Mouse (Mus musculus) forebrain, embryonic 11.5 days (tissue): ENCODE data around the gene Lrp2. TPM values are rescaled to one million over a fixed set of nuclear protein-coding genes. Genes with fewer than 3 reads are reported as not detected.

Experiments used
- ATAC-seq: fragments of 200-750 bp; cut with Nextera tagmentation; replicated peaks from 2 replicates; pipeline ENCODE4 v1.8.0; 2017; ENCODE audit warnings: moderate TSS enrichment; ENCODE audit not compliant: low FRiP score
- DNase-seq: peaks from one replicate; pipeline ENCODE4 v3.0.0-alpha.2; 2017; ENCODE audit warnings: low spot score
- H3K27ac ChIP-seq: fragments of 300-500 bp; sonication (generic); 2 replicates; pipeline ENCODE4 v1.5.1; 2014; ENCODE audit warnings: low read depth, low read length
- H3K27me3 ChIP-seq: fragments of 300-500 bp; sonication (generic); 2 replicates; pipeline ENCODE4 v1.6.1; 2014; ENCODE audit warnings: mild to moderate bottlenecking, low read length, mixed read lengths; ENCODE audit not compliant: control insufficient read depth, insufficient read depth
- H3K36me3 ChIP-seq: fragments of 300-500 bp; sonication (generic); 2 replicates; pipeline ENCODE4 v1.6.1; 2014; ENCODE audit warnings: mild to moderate bottlenecking, low read length, moderate library complexity, mixed read lengths; ENCODE audit not compliant: control insufficient read depth, insufficient read depth
- H3K4me1 ChIP-seq: fragments of 300-500 bp; sonication (generic); replicated peaks from 2 replicates; pipeline ENCODE4 v1.6.1; 2014; ENCODE audit warnings: low read length, mixed read lengths; ENCODE audit not compliant: control insufficient read depth, insufficient read depth
- H3K4me2 ChIP-seq: fragments of 300-500 bp; sonication (generic); 2 replicates; pipeline ENCODE4 v1.6.1; 2014; ENCODE audit warnings: low read depth, mild to moderate bottlenecking, low read length, moderate library complexity, mixed read lengths; ENCODE audit not compliant: severe bottlenecking
- H3K4me3 ChIP-seq: fragments of 300-500 bp; sonication (generic); 2 replicates; pipeline ENCODE4 v1.5.1; 2014; ENCODE audit warnings: low read depth, low read length
- H3K9ac ChIP-seq: fragments of 300-500 bp; sonication (generic); 2 replicates; pipeline ENCODE4 v1.6.1; 2014; ENCODE audit warnings: low read length
- H3K9me3 ChIP-seq: fragments of 300-500 bp; sonication (generic); 2 replicates; pipeline ENCODE4 v1.6.1; 2016; ENCODE audit warnings: low read length, mixed read lengths; ENCODE audit not compliant: control insufficient read depth
- WGBS: fragments of 180-500 bp; shearing (Covaris S2); extraction: QIAGEN DNeasy Blood & Tissue Kit; methylation state at CpG from one replicate; pipeline ENCODE4 v1.1.7; 2014; 5-methylcytosine and 5-hydroxymethylcytosine counted together
- polyA plus RNA-seq: library from polyadenylated mRNA; unstranded; fragments of >200 nt; fragmentation: Nextera tagmentation; extraction: Ambion mirVana; gene quantifications from 2 replicates; pipeline ENCODE4 v1.2.1, GENCODE M21; 2014

Gene Lrp2
- polyA plus RNA-seq, 1 experiment from 2014 or later = 3.1 TPM

DNA sequence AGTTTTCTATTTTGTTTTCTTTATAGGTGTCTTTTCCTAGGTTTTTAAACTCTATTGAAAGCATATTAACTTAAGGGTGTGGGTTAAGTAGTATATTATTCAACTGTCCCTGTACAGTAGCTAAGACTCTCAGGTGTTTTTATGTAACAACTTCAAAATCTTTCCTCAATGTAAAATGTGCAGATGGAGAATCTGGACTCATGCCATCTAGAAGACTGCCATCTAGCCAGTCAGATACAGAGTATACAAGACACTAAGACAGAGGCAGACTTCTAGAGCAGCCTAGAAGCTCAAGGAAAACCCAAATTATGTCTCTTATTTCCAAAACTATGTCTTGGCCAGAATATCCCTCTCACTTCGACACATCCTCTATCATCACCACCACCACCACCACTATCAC lies 159.8 kb downstream of the Lrp2 start:
- Histone ChIP-seq H3K9me3 (no peaks in the 10 kb centered on the region), H3K36me3 (no peaks in the 10 kb centered on the region), H3K27ac (no peak overlapping the region), H3K27me3 (no peaks in the 10 kb centered on the region), H3K4me3 (no peak overlapping the region), H3K4me2 (no peak overlapping the region), H3K9ac (no peak overlapping the region), H3K4me1 (no peaks in the 10 kb centered on the region)
- whole genome bisulfite sequencing = 97% methylated on average over 1 of the region's 1 CpGs
- DNase-seq (no peak), ATAC-seq (no peak)

DNA sequence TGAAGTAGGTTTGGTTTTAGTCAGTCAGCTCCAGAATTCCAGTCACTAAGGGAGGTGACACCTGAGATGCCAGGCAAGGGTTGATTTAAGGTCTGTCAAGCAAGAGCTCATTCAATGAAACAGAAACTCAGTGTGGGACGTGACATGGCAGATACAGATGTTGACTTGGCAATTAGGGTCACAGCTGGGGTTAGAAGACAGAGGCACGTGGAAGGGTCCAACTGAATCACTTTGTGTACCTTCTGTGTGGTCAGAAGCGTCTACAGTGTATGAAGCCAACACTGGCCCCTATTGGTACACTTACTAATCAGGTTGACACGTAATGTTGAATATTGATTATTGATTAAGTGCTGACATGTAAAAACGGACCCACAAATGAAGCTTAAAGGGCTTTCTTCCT lies 161.0 kb downstream of the Lrp2 start:
- H3K27me3 ChIP-seq = peaks cover 6% of the 10 kb centered on the region; the same call in 1 of the 2 replicates
- no peak for ATAC-seq
- no peaks in the 10 kb centered on the region for H3K9me3 ChIP-seq
- DNase-seq = no peak
- 77% methylated on average over 5 of the region's 5 CpGs for WGBS
- H3K4me1 ChIP-seq = no peaks in the 10 kb centered on the region
- H3K27ac ChIP-seq = no peak overlapping the region
- H3K4me2 ChIP-seq = no peak overlapping the region
- no peak overlapping the region for H3K9ac ChIP-seq
- no peaks in the 10 kb centered on the region for H3K36me3 ChIP-seq
- H3K4me3 ChIP-seq = no peak overlapping the region

DNA sequence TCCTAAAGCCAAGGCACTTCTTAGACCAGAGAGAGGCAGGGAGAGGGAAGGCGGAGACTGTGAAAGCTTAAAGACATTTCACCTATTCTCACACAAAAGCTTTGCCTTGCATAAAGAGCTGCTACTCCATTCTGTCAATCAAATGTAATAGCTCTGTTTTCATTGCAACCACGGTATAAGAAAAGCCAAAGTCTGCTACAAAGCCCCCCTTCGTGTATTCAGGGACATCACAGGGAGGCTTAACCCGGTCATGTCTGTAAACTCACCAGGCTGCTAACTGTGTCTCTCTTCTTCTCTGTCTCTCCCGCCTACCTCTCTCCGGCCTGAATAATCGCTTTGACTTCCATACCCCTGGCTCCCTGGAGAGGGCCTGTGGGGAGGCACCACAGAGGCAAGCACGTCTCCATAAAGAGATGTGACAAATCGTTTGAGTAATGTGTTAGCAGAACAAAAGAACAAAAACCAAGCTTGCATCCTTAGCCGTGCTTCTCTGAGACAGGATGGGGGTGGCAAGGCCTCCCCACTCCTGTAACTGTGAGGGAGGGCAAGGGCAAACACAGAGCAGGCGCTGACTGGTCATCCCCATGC lies 167.5 kb downstream of the Lrp2 start:
- Histone ChIP-seq H3K9me3 (no peaks in the 10 kb centered on the region), H3K36me3 (no peaks in the 10 kb centered on the region), H3K4me3 (no peak overlapping the region), H3K4me1 (peaks cover 4% of the 10 kb centered on the region; the same call in 1 of the 2 replicates), H3K9ac (no peak overlapping the region), H3K4me2 (peak overlapping the region; percentile 2), H3K27me3 (peaks cover 21% of the 10 kb centered on the region; the same call in 1 of the 2 replicates), H3K27ac (peak overlapping the region; percentile 50; the same call in 1 of the 2 replicates)
- DNase-seq (peak; percentile 60), ATAC-seq (peak; percentile 92)
- WGBS = 1% methylated on average over 11 of the region's 11 CpGs

DNA sequence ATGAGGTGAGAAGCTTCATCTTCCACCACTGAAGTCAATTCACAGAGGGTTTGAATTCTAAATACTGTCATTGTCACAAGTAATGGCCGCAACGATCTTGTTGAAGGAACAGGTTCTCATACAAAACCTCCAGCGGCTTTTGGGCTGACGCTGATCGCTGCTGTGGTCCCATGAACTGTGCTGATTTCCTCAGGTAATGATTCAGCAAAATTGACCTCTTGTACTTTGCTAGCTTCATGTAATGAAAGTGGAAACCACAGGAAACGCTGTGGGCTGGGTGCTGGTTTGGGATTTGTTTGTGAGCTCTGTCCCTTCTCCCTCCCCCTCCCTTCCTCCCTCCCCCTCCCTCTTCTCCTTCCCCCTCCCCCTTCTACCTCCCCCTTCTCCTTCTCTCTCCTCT lies 170.8 kb downstream of the Lrp2 start:
- no peak overlapping the region for H3K4me3 ChIP-seq
- H3K27ac ChIP-seq = no peak overlapping the region
- H3K36me3 ChIP-seq = no peaks in the 10 kb centered on the region
- peaks cover 17% of the 10 kb centered on the region; the same call in 1 of the 2 replicates for H3K27me3 ChIP-seq
- no peak overlapping the region for H3K9ac ChIP-seq
- peaks cover 4% of the 10 kb centered on the region; the same call in 1 of the 2 replicates for H3K4me1 ChIP-seq
- no peaks in the 10 kb centered on the region for H3K9me3 ChIP-seq
- ATAC-seq (no peak), DNase-seq (no peak)
- H3K4me2 ChIP-seq = no peak overlapping the region
- 88% methylated on average over 6 of the region's 6 CpGs for WGBS

DNA sequence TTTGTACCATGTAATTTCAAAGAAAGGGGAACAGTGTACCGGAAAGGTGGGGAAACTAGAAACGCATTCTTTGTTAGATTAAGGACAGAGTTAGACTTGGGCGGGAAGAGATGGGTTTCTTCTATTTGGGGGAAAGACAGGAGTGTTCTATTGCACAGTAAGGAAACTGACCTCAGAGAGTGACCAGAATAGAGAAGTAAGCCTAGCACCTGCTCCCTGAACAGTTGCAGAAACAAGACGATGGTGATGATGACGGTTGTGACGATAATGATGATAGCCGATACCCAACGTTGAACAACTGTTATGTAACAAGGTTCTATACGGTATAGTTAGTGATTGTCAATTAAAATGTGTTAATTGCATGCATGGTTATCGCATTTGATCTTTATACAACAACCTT lies 171.3 kb downstream of the Lrp2 start:
- Histone ChIP-seq H3K4me1 (peaks cover 4% of the 10 kb centered on the region; the same call in 1 of the 2 replicates), H3K4me3 (no peak overlapping the region), H3K36me3 (no peaks in the 10 kb centered on the region), H3K9ac (no peak overlapping the region), H3K9me3 (no peaks in the 10 kb centered on the region), H3K27me3 (peaks cover 13% of the 10 kb centered on the region; the same call in 1 of the 2 replicates), H3K4me2 (no peak overlapping the region), H3K27ac (no peak overlapping the region)
- 94% methylated on average over 10 of the region's 10 CpGs for WGBS
- ATAC-seq = no peak
- no peak for DNase-seq

DNA sequence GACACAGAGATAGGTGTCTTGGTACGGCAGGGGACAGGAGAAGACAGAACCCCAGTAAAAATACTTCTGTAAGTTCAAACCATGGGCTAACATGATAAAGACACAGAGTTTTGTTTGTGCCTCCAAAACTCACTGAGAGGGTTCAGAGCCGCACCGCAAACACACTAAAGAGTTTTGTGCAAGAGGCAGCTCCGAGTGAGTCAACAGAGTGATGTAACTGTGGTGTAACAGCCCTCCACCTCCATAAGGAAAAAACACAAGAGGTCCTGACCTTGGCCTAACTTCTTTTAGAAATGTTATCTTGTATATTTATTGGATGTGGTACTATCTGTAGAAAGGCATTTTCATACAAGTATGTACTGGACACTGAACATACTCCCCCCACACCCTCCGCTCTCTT lies 180.2 kb downstream of the Lrp2 start:
- Histone ChIP-seq H3K9ac (no peak overlapping the region), H3K27me3 (no peaks in the 10 kb centered on the region), H3K36me3 (no peaks in the 10 kb centered on the region), H3K9me3 (no peaks in the 10 kb centered on the region), H3K4me3 (no peak overlapping the region), H3K27ac (no peak overlapping the region), H3K4me1 (no peaks in the 10 kb centered on the region), H3K4me2 (no peak overlapping the region)
- DNase-seq = no peak
- ATAC-seq = no peak
- 95% methylated on average over 5 of the region's 5 CpGs for WGBS

DNA sequence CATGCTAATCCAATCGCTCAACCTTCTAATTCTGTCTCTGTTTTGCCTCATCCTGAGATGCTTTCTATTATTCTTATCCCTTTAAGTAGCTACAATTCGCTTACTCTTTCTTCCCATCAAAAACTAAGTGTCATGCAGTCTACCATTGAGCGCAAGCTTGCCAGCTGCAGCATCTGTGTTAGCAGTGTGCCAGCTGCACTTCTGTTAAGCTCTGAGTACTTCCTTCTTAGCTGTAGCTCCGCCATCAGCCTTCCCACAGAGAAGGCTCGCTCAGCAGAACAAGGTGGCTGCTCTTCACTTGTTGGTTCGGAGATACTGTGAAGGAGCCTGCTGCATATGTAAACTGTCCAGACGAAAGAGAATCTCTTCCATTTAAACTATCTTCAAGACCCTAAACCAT lies 183.6 kb downstream of the Lrp2 start:
- no peaks in the 10 kb centered on the region for H3K36me3 ChIP-seq
- 85% methylated on average over 7 of the region's 7 CpGs for WGBS
- H3K27ac ChIP-seq = no peak overlapping the region
- no peak overlapping the region for H3K9ac ChIP-seq
- ATAC-seq = no peak
- no peak for DNase-seq
- H3K27me3 ChIP-seq = no peaks in the 10 kb centered on the region
- H3K4me1 ChIP-seq = no peaks in the 10 kb centered on the region
- H3K9me3 ChIP-seq = no peaks in the 10 kb centered on the region
- no peak overlapping the region for H3K4me2 ChIP-seq
- no peak overlapping the region for H3K4me3 ChIP-seq

DNA sequence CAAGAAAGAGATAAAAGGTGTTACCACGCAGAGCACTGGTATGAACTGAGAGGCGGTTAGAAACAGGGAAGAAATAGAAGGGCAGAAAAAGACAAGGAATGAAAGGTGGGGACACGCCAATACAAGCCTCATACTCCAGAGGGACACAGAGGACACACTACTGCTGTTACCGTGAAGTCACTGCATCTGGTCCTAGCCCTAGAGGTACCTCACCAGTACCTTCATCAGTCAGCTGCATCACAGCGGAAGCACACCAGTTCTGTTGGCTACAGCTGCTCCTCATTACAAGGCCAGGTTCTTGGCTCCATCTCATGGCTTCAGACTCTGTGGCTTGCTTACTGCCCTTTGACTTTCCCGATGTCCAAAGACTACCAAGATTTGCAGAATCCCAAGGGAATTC lies 184.0 kb downstream of the Lrp2 start:
- H3K9ac ChIP-seq = no peak overlapping the region
- WGBS = 96% methylated on average over 6 of the region's 6 CpGs
- no peak for ATAC-seq
- H3K4me2 ChIP-seq = no peak overlapping the region
- H3K36me3 ChIP-seq = no peaks in the 10 kb centered on the region
- no peak overlapping the region for H3K27ac ChIP-seq
- no peak for DNase-seq
- H3K4me1 ChIP-seq = no peaks in the 10 kb centered on the region
- H3K27me3 ChIP-seq = no peaks in the 10 kb centered on the region
- no peaks in the 10 kb centered on the region for H3K9me3 ChIP-seq
- no peak overlapping the region for H3K4me3 ChIP-seq

DNA sequence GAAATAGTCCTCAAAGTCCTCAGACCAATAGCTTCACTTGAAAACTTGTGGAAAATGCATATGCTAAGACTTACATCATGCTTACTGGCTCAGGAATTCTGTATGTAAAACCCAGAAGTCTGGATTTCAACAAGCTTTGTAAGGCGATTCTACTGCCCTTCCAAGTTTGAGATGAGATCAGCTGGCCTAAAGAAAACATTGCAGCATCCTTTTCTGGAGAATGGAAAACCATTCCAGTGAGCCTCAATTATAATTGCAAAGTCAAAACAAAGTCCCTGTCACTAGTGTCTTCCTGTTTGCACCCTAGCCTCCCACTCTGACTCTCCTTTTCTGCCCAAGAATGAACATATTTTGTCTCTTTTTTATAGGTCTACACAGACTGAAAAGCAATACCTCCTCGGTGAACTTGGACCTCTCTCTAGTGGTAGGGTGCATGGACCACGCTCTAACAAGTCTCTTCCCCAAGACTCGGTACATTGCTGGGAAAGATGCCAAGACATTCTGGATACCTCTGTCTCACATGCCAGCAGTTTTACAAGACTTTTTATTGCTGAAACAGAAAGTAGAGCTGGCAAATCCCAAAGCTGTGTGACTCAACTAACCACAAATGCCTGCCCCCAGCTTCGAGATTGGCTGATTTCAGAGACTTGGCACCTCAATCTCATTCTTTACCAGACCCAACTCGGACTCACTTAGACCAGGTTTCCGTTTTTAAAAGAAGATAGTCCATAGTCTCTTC lies 184.8 kb downstream of the Lrp2 start:
- no peak overlapping the region for H3K4me2 ChIP-seq
- no peak overlapping the region for H3K27ac ChIP-seq
- H3K4me1 ChIP-seq = no peaks in the 10 kb centered on the region
- DNase-seq (no peak), ATAC-seq (no peak)
- no peak overlapping the region for H3K4me3 ChIP-seq
- no peaks in the 10 kb centered on the region for H3K36me3 ChIP-seq
- no peaks in the 10 kb centered on the region for H3K27me3 ChIP-seq
- H3K9me3 ChIP-seq = no peaks in the 10 kb centered on the region
- 87% methylated on average over 7 of the region's 7 CpGs for WGBS
- no peak overlapping the region for H3K9ac ChIP-seq
